Mouse (Mus musculus): ENCODE measurements around the gene Fto. TPM values are rescaled to one million over a fixed set of nuclear protein-coding genes. Genes with fewer than 3 reads are reported as not detected.

Fto gene
- polyA plus RNA-seq, 1 experiment from 2014 or later, result 94.8 TPM

- peak; percentile 21 for DNase-seq (ENCODE audit: low spot score)
- H3K9me3 ChIP-seq (replicated peaks; ENCODE audit: control insufficient read depth, low read length), result no peaks in the 10 kb centered on the region
- H3K4me1 ChIP-seq (ENCODE audit: control insufficient read depth, insufficient read depth, low read length), result peaks cover 11% of the 10 kb centered on the region
- WGBS, result 35% methylated on average over 20 of the region's 20 CpGs
- H3K27me3 ChIP-seq (ENCODE audit: control insufficient read depth, insufficient read depth, low read length), result no peaks in the 10 kb centered on the region
- H3K27ac ChIP-seq (replicated peaks; ENCODE audit: low read depth, low read length), result 0 out of 2 replicates have a peak overlapping the region, but pooled peaks have one; percentile 5
- no peak overlapping the region for H3K4me3 ChIP-seq (ENCODE audit: low read depth, low read length)
- no peak for ATAC-seq (replicated peaks; ENCODE audit: insufficient number of reproducible peaks, low FRiP score, low TSS enrichment, low read depth)
- H3K4me2 ChIP-seq (ENCODE audit: low read depth, low read length), result no peak overlapping the region
- no peaks in the 10 kb centered on the region for H3K36me3 ChIP-seq (replicated peaks; ENCODE audit: control insufficient read depth, insufficient read depth, low read depth, low read length)
- no peak overlapping the region for H3K9ac ChIP-seq (replicated peaks; ENCODE audit: low read length)
Observed at GRCm38 (mm10) chr8:91375054-91375938, 62.0 kb downstream of the Fto start.

- Histone ChIP-seq H3K9me3 (replicated peaks; ENCODE audit: control insufficient read depth, low read length) (no peaks in the 10 kb centered on the region), H3K4me3 (ENCODE audit: low read depth, low read length) (no peak overlapping the region), H3K9ac (replicated peaks; ENCODE audit: low read length) (no peak overlapping the region), H3K36me3 (replicated peaks; ENCODE audit: control insufficient read depth, insufficient read depth, low read depth, low read length) (no peaks in the 10 kb centered on the region), H3K27me3 (ENCODE audit: control insufficient read depth, insufficient read depth, low read length) (no peaks in the 10 kb centered on the region), H3K27ac (replicated peaks; ENCODE audit: low read depth, low read length) (no peak overlapping the region), H3K4me1 (ENCODE audit: control insufficient read depth, insufficient read depth, low read length) (peaks cover 11% of the 10 kb centered on the region), H3K4me2 (ENCODE audit: low read depth, low read length) (no peak overlapping the region)
- 23% methylated on average over 11 of the region's 11 CpGs for WGBS
- DNase-seq (ENCODE audit: low spot score) (peak; percentile 57), ATAC-seq (replicated peaks; ENCODE audit: insufficient number of reproducible peaks, low FRiP score, low TSS enrichment, low read depth) (no peak)
Observed at GRCm38 (mm10) chr8:91376785-91377184, 63.5 kb downstream of the Fto start.

GRCm38 (mm10) chr8:91377275-91377674 lies 64.0 kb downstream of the Fto start:
- Histone ChIP-seq H3K9me3 (replicated peaks; ENCODE audit: control insufficient read depth, low read length) (no peaks in the 10 kb centered on the region), H3K4me3 (ENCODE audit: low read depth, low read length) (no peak overlapping the region), H3K27ac (replicated peaks; ENCODE audit: low read depth, low read length) (no peak overlapping the region), H3K27me3 (ENCODE audit: control insufficient read depth, insufficient read depth, low read length) (no peaks in the 10 kb centered on the region), H3K36me3 (replicated peaks; ENCODE audit: control insufficient read depth, insufficient read depth, low read depth, low read length) (no peaks in the 10 kb centered on the region), H3K4me1 (ENCODE audit: control insufficient read depth, insufficient read depth, low read length) (peaks cover 11% of the 10 kb centered on the region), H3K9ac (replicated peaks; ENCODE audit: low read length) (no peak overlapping the region), H3K4me2 (ENCODE audit: low read depth, low read length) (no peak overlapping the region)
- ATAC-seq (replicated peaks; ENCODE audit: insufficient number of reproducible peaks, low FRiP score, low TSS enrichment, low read depth) (no peak), DNase-seq (ENCODE audit: low spot score) (no peak)
- 53% methylated on average over 6 of the region's 6 CpGs for WGBS

GRCm38 (mm10) chr8:91378846-91379499 lies 65.6 kb downstream of the Fto start:
- peak; percentile 86 for DNase-seq (ENCODE audit: low spot score)
- peaks cover 11% of the 10 kb centered on the region for H3K4me1 ChIP-seq (ENCODE audit: control insufficient read depth, insufficient read depth, low read length)
- H3K4me3 ChIP-seq (ENCODE audit: low read depth, low read length), result no peak overlapping the region
- WGBS, result 73% methylated on average over 13 of the region's 13 CpGs
- no peak overlapping the region for H3K4me2 ChIP-seq (ENCODE audit: low read depth, low read length)
- ATAC-seq (replicated peaks; ENCODE audit: insufficient number of reproducible peaks, low FRiP score, low TSS enrichment, low read depth), result no peak
- no peaks in the 10 kb centered on the region for H3K9me3 ChIP-seq (replicated peaks; ENCODE audit: control insufficient read depth, low read length)
- H3K27ac ChIP-seq (replicated peaks; ENCODE audit: low read depth, low read length), result no peak overlapping the region
- H3K9ac ChIP-seq (replicated peaks; ENCODE audit: low read length), result no peak overlapping the region
- no peaks in the 10 kb centered on the region for H3K36me3 ChIP-seq (replicated peaks; ENCODE audit: control insufficient read depth, insufficient read depth, low read depth, low read length)
- no peaks in the 10 kb centered on the region for H3K27me3 ChIP-seq (ENCODE audit: control insufficient read depth, insufficient read depth, low read length)

- H3K27me3 ChIP-seq (ENCODE audit: control insufficient read depth, insufficient read depth, low read length), result no peaks in the 10 kb centered on the region
- H3K4me1 ChIP-seq (ENCODE audit: control insufficient read depth, insufficient read depth, low read length), result peaks cover 8% of the 10 kb centered on the region; the same call in 1 of the 2 replicates
- no peak overlapping the region for H3K27ac ChIP-seq (replicated peaks; ENCODE audit: low read depth, low read length)
- no peak overlapping the region for H3K4me3 ChIP-seq (ENCODE audit: low read depth, low read length)
- H3K9ac ChIP-seq (replicated peaks; ENCODE audit: low read length), result no peak overlapping the region
- 24% methylated on average over 10 of the region's 10 CpGs for WGBS
- H3K9me3 ChIP-seq (replicated peaks; ENCODE audit: control insufficient read depth, low read length), result no peaks in the 10 kb centered on the region
- ATAC-seq (replicated peaks; ENCODE audit: insufficient number of reproducible peaks, low FRiP score, low TSS enrichment, low read depth), result no peak
- H3K4me2 ChIP-seq (ENCODE audit: low read depth, low read length), result no peak overlapping the region
- no peaks in the 10 kb centered on the region for H3K36me3 ChIP-seq (replicated peaks; ENCODE audit: control insufficient read depth, insufficient read depth, low read depth, low read length)
- DNase-seq (ENCODE audit: low spot score), result no peak
Observed at GRCm38 (mm10) chr8:91380796-91381542, 67.6 kb downstream of the Fto start.

GRCm38 (mm10) chr8:91381543-91382106 lies 68.3 kb downstream of the Fto start:
- Histone ChIP-seq H3K27ac (replicated peaks; ENCODE audit: low read depth, low read length) (no peak overlapping the region), H3K4me3 (ENCODE audit: low read depth, low read length) (no peak overlapping the region), H3K27me3 (ENCODE audit: control insufficient read depth, insufficient read depth, low read length) (no peaks in the 10 kb centered on the region), H3K9me3 (replicated peaks; ENCODE audit: control insufficient read depth, low read length) (no peaks in the 10 kb centered on the region), H3K4me2 (ENCODE audit: low read depth, low read length) (no peak overlapping the region), H3K4me1 (ENCODE audit: control insufficient read depth, insufficient read depth, low read length) (peaks cover 5% of the 10 kb centered on the region; the same call in 1 of the 2 replicates), H3K9ac (replicated peaks; ENCODE audit: low read length) (no peak overlapping the region), H3K36me3 (replicated peaks; ENCODE audit: control insufficient read depth, insufficient read depth, low read depth, low read length) (no peaks in the 10 kb centered on the region)
- WGBS, result 7% methylated on average over 7 of the region's 7 CpGs
- DNase-seq (ENCODE audit: low spot score), result no peak
- no peak for ATAC-seq (replicated peaks; ENCODE audit: insufficient number of reproducible peaks, low FRiP score, low TSS enrichment, low read depth)

GRCm38 (mm10) chr8:91383210-91383609 lies 69.9 kb downstream of the Fto start:
- H3K4me2 ChIP-seq (ENCODE audit: low read depth, low read length), result no peak overlapping the region
- H3K9me3 ChIP-seq (replicated peaks; ENCODE audit: control insufficient read depth, low read length), result no peaks in the 10 kb centered on the region
- no peaks in the 10 kb centered on the region for H3K27me3 ChIP-seq (ENCODE audit: control insufficient read depth, insufficient read depth, low read length)
- H3K4me1 ChIP-seq (ENCODE audit: control insufficient read depth, insufficient read depth, low read length), result no peaks in the 10 kb centered on the region
- H3K27ac ChIP-seq (replicated peaks; ENCODE audit: low read depth, low read length), result no peak overlapping the region
- no peak overlapping the region for H3K9ac ChIP-seq (replicated peaks; ENCODE audit: low read length)
- no peak for ATAC-seq (replicated peaks; ENCODE audit: insufficient number of reproducible peaks, low FRiP score, low TSS enrichment, low read depth)
- H3K4me3 ChIP-seq (ENCODE audit: low read depth, low read length), result no peak overlapping the region
- H3K36me3 ChIP-seq (replicated peaks; ENCODE audit: control insufficient read depth, insufficient read depth, low read depth, low read length), result no peaks in the 10 kb centered on the region
- WGBS, result 49% methylated on average over 3 of the region's 3 CpGs
- DNase-seq (ENCODE audit: low spot score), result no peak

Data from embryonic facial prominence, embryonic 11.5 days (tissue).